Mouse (Mus musculus) regulatory T cell (primary cell): ENCODE data around the gene Nmrk2.
"Not testable (repeated sequence)": the region's sequence is repeated elsewhere in the genome, so short reads cannot be mapped to it uniquely, and the experiment has no call there.

Source experiments
- in situ Hi-C: fragments of 300-600 bp; cut with MboI, MseI; formaldehyde crosslinking; loops from one replicate; pipeline ENCODE4 v1.15.1; 2025; ENCODE audit warnings: high pct_unique_total_duplicates

The Nmrk2 gene

GRCm38 (mm10) chr10:81201807-81202758, at the start of gene Nmrk2:
Nmrk2 (minus strand) TSS chr10:81202051.
- in situ Hi-C loops = no loop called here

- in situ Hi-C loops = no loop called here
These were observed 47.6 kb upstream of the Nmrk2 start for GRCm38 (mm10) chr10:81249442-81249841.

- in situ Hi-C loops = no loop called here
These were observed 46.0 kb upstream of the Nmrk2 start for GRCm38 (mm10) chr10:81247804-81248203.

- in situ Hi-C loops = no loop called here
These were observed 43.3 kb upstream of the Nmrk2 start for GRCm38 (mm10) chr10:81245166-81245565.

GRCm38 (mm10) chr10:81244595-81244994, 42.7 kb upstream of the Nmrk2 start:
- in situ Hi-C loops = no loop called here

GRCm38 (mm10) chr10:81244146-81244545, 42.3 kb upstream of the Nmrk2 start:
- in situ Hi-C loops = no loop called here

GRCm38 (mm10) chr10:81242021-81242420, 40.2 kb upstream of the Nmrk2 start:
- in situ Hi-C loops = no loop called here

- in situ Hi-C loops = no loop called here
These were observed 39.0 kb upstream of the Nmrk2 start for GRCm38 (mm10) chr10:81240876-81241275.

- in situ Hi-C loops = no loop called here
These were observed 36.8 kb upstream of the Nmrk2 start for GRCm38 (mm10) chr10:81238618-81239017.

- in situ Hi-C loops = no loop called here
These were observed 34.8 kb upstream of the Nmrk2 start for GRCm38 (mm10) chr10:81236471-81237268.

- in situ Hi-C loops = no loop called here
These were observed 32.4 kb upstream of the Nmrk2 start for GRCm38 (mm10) chr10:81234206-81234605.

GRCm38 (mm10) chr10:81233226-81233585, 31.4 kb upstream of the Nmrk2 start:
- in situ Hi-C loops = no loop called here

- in situ Hi-C loops = no loop called here
These were observed 30.9 kb upstream of the Nmrk2 start, which contains the start of gene Zfr2 for GRCm38 (mm10) chr10:81232580-81233225. Zfr2 (plus strand) TSS chr10:81233155.

GRCm38 (mm10) chr10:81231436-81231835, 29.6 kb upstream of the Nmrk2 start:
- in situ Hi-C loops = no loop called here

- in situ Hi-C loops = no loop called here
These were observed 28.8 kb upstream of the Nmrk2 start, which contains the start of gene Atcay for GRCm38 (mm10) chr10:81230438-81231332. Atcay (minus strand) TSS chr10:81230833.

GRCm38 (mm10) chr10:81229735-81230437, 28.0 kb upstream of the Nmrk2 start:
- in situ Hi-C loops = no loop called here

- in situ Hi-C loops = not testable (repeated sequence)
These were observed 21.9 kb upstream of the Nmrk2 start for GRCm38 (mm10) chr10:81223731-81224130.

- in situ Hi-C loops = no loop called here
These were observed 19.7 kb upstream of the Nmrk2 start for GRCm38 (mm10) chr10:81221402-81222015.

GRCm38 (mm10) chr10:81217964-81218363, 16.1 kb upstream of the Nmrk2 start:
- in situ Hi-C loops = no loop called here

- in situ Hi-C loops = not testable (repeated sequence)
These were observed 15.4 kb upstream of the Nmrk2 start for GRCm38 (mm10) chr10:81217267-81217666.
